Mouse (Mus musculus) CH12.LX (cell line): Measurements from ENCODE around the gene Epx. TPM values are rescaled to one million over a fixed set of nuclear protein-coding genes. Genes with fewer than 3 reads are reported as not detected.
"Not testable (repeated sequence)": the region's sequence is repeated elsewhere in the genome, so short reads cannot be mapped to it uniquely, and the experiment has no call there.

Experiments
- DNase-seq: peaks from one replicate; pipeline ENCODE4 v3.0.0-alpha.2; 2013; ENCODE audit errors: extremely low read depth
- H3K27ac ChIP-seq: 2 replicates; pipeline ENCODE4 v1.5.1; 2012; ENCODE audit warnings: low read depth, mild to moderate bottlenecking, control low read depth, moderate library complexity; ENCODE audit not compliant: insufficient read depth
- H3K27me3 ChIP-seq: replicated peaks from 2 replicates; pipeline ENCODE3; 2012; ENCODE audit warnings: inconsistent platforms
- H3K36me3 ChIP-seq, 2 experiments: replicated peaks in 1 of 2; 2 replicates each; pipeline versions ENCODE3 to v1.6.1; 2012; ENCODE audit warnings: inconsistent platforms in 1 of 2, low read length in 1 of 2, mild to moderate bottlenecking in 1 of 2, mixed read lengths in 1 of 2, moderate library complexity in 1 of 2; ENCODE audit not compliant: control insufficient read depth in 1 of 2, insufficient read depth in 1 of 2
- H3K4me1 ChIP-seq, 2 experiments: 2 replicates each; pipeline ENCODE4 v1.6.1; 2012; ENCODE audit warnings: inconsistent platforms in 1 of 2, moderate library complexity in 1 of 2; ENCODE audit not compliant: insufficient read depth in 2 of 2, control insufficient read depth in 1 of 2
- H3K4me2 ChIP-seq: 2 replicates; pipeline ENCODE4 v1.6.1; 2012; ENCODE audit warnings: low read depth, mild to moderate bottlenecking, control low read depth; ENCODE audit not compliant: poor library complexity, insufficient read depth, severe bottlenecking
- H3K4me3 ChIP-seq, 3 experiments: fragments of 150-350 bp in 1 of 3; sonication (generic) in 1 of 3; replicated peaks in 1 of 3; 2 replicates each; pipeline versions ENCODE3 to v1.5.1; 2011 to 2012; ENCODE audit warnings: low read depth in 2 of 3, low read length in 2 of 3, mild to moderate bottlenecking in 2 of 3, moderate library complexity in 2 of 3, control low read depth in 1 of 3, improper control_type of control experiment in 1 of 3, inconsistent platforms in 1 of 3, mixed read lengths in 1 of 3; ENCODE audit not compliant: poor library complexity in 1 of 3
- H3K79me2 ChIP-seq: replicated peaks from 2 replicates; pipeline ENCODE4 v1.6.1; 2012; ENCODE audit warnings: mild to moderate bottlenecking, moderate library complexity; ENCODE audit not compliant: control insufficient read depth, poor library complexity, insufficient read depth, severe bottlenecking; ENCODE audit errors: extremely low read depth
- H3K9ac ChIP-seq: 2 replicates; pipeline ENCODE4 v1.6.1; 2012; ENCODE audit warnings: low read depth, mild to moderate bottlenecking, control low read depth, moderate library complexity; ENCODE audit not compliant: insufficient read depth
- H3K9me3 ChIP-seq: replicated peaks from 2 replicates; pipeline ENCODE3; 2012; ENCODE audit warnings: low read length, inconsistent platforms, mixed read lengths
- CHD2 ChIP-seq: IDR thresholded peaks from 2 replicates; pipeline ENCODE4 v1.6.1; 2011; ENCODE audit warnings: low read length, improper control_type of control experiment
- CTCF ChIP-seq, 2 experiments: IDR thresholded peaks in 1 of 2; conservative IDR thresholded peaks in 1 of 2; 2 replicates each; pipeline ENCODE4 v1.5.1; 2011 to 2012; ENCODE audit warnings: low read depth in 2 of 2, low read length in 2 of 2, improper control_type of control experiment in 1 of 2, inconsistent platforms in 1 of 2, mild to moderate bottlenecking in 1 of 2, moderate library complexity in 1 of 2
- E2F4 ChIP-seq: IDR thresholded peaks from 2 replicates; pipeline ENCODE4 v1.6.1; 2011; ENCODE audit warnings: low read depth, low read length, improper control_type of control experiment; ENCODE audit not compliant: insufficient replicate concordance
- GABPA ChIP-seq: IDR thresholded peaks from 2 replicates; pipeline ENCODE4 v1.6.1; 2012; ENCODE audit warnings: low read depth, low read length, improper control_type of control experiment, inconsistent platforms; ENCODE audit not compliant: insufficient replicate concordance
- MAX ChIP-seq: IDR thresholded peaks from 2 replicates; pipeline ENCODE4 v1.6.1; 2011; ENCODE audit warnings: low read length, improper control_type of control experiment
- MAZ ChIP-seq: IDR thresholded peaks from 2 replicates; pipeline ENCODE4 v1.6.1; 2012; ENCODE audit warnings: low read depth, mild to moderate bottlenecking, inconsistent platforms, low read length, improper control_type of control experiment, moderate library complexity
- NELFE ChIP-seq: IDR thresholded peaks from 2 replicates; pipeline ENCODE4 v1.6.1; 2011; ENCODE audit warnings: low read depth, low read length, improper control_type of control experiment
- RAD21 ChIP-seq: IDR thresholded peaks from 2 replicates; pipeline ENCODE4 v1.6.1; 2011; ENCODE audit warnings: low read depth, mild to moderate bottlenecking, low read length, improper control_type of control experiment, moderate library complexity
- SMC3 ChIP-seq: IDR thresholded peaks from 2 replicates; pipeline ENCODE4 v1.6.1; 2011; ENCODE audit warnings: low read depth, low read length, improper control_type of control experiment
- TCF12 ChIP-seq: IDR thresholded peaks from 2 replicates; pipeline ENCODE4 v1.6.1; 2014; ENCODE audit warnings: low read depth, mild to moderate bottlenecking, inconsistent platforms, low read length, improper control_type of control experiment
- UBTF ChIP-seq: IDR thresholded peaks from 2 replicates; pipeline ENCODE4 v1.6.1; 2012; ENCODE audit warnings: low read depth, mild to moderate bottlenecking, inconsistent platforms, low read length, improper control_type of control experiment, moderate library complexity
- ZC3H11A ChIP-seq: IDR thresholded peaks from 2 replicates; pipeline ENCODE4 v1.6.1; 2012; ENCODE audit warnings: low read depth, mild to moderate bottlenecking, inconsistent platforms, low read length, improper control_type of control experiment
- dilution Hi-C: fragments of 300-500 bp; cut with MboI; formaldehyde crosslinking; loops from 2 replicates; pipeline ENCODE4 v1.14.3; 2020; ENCODE audit warnings: low sequenced_read_pairs; ENCODE audit not compliant: extremely low pct_unique_long_range_greater_than_20kb, extremely low pct_ligation_motif_present
- in situ Hi-C: fragments of 300-500 bp; cut with MboI; formaldehyde crosslinking; loops from 3 replicates; pipeline ENCODE4 v1.14.3; 2019; ENCODE audit warnings: low sequenced_read_pairs, low pct_ligation_motif_present, low pct_unique_long_range_greater_than_20kb, mixed read lengths
- polyA plus RNA-seq: library from polyadenylated mRNA; unstranded; fragments of >175 nt; gene quantifications from 2 replicates; pipeline ENCODE4 v1.2.1, GENCODE M21; 2012; ENCODE audit warnings: low read depth; ENCODE audit not compliant: insufficient read length
- total RNA-seq, 2 experiments: library from RNA; depleted of rRNA; stranded (reverse); fragments of 300-350 nt in 1 of 2; fragments of >200 nt in 1 of 2; gene quantifications; 2 replicates each; pipeline ENCODE4 v1.2.3; 2012 to 2014

Gene Epx
- total and polyA plus RNA-seq, 3 experiments = not detected

GRCm38 (mm10) chr11:87871766-87872165 lies 3.6 kb downstream of the Epx start:
- no peaks in the 10 kb centered on the region for H3K36me3 ChIP-seq
- H3K27ac ChIP-seq = no peak overlapping the region
- no peak overlapping the region for H3K4me2 ChIP-seq
- DNase-seq = no peak
- peaks cover 5 to 16% of the 10 kb centered on the region in 2 experiments for H3K4me1 ChIP-seq
- no peak for TF ChIP-seq TCF12
- no peak for TF ChIP-seq GABPA
- TF ChIP-seq E2F4 = no peak
- no peak for TF ChIP-seq UBTF
- TF ChIP-seq ZC3H11A = no peak
- TF ChIP-seq MAX = no peak
- no peak for TF ChIP-seq MAZ
- TF ChIP-seq CHD2 = no peak
- H3K9ac ChIP-seq = no peak overlapping the region
- in situ Hi-C loops (no loop called here), dilution Hi-C loops (no loop called here)
- H3K27me3 ChIP-seq = peaks cover 9% of the 10 kb centered on the region
- no peaks in the 10 kb centered on the region for H3K79me2 ChIP-seq
- no peaks in the 10 kb centered on the region for H3K9me3 ChIP-seq
- H3K4me3 ChIP-seq = no peak overlapping the region

GRCm38 (mm10) chr11:87870096-87870495 lies 5.2 kb downstream of the Epx start:
- H3K27ac ChIP-seq = no peak overlapping the region
- no peak overlapping the region for H3K4me3 ChIP-seq
- peaks cover 0 to 6% of the 10 kb centered on the region in 2 experiments for H3K36me3 ChIP-seq
- in situ Hi-C loops (no loop called here), dilution Hi-C loops (no loop called here)
- H3K4me1 ChIP-seq = peaks cover 5 to 16% of the 10 kb centered on the region in 2 experiments
- no peak overlapping the region for H3K4me2 ChIP-seq
- H3K79me2 ChIP-seq = no peaks in the 10 kb centered on the region
- no peaks in the 10 kb centered on the region for H3K9me3 ChIP-seq
- H3K27me3 ChIP-seq = peaks cover 5% of the 10 kb centered on the region
- TF ChIP-seq CHD2 (no peak), TCF12 (no peak), NELFE (no peak)
- no peak for DNase-seq
- H3K9ac ChIP-seq = no peak overlapping the region

- H3K79me2 ChIP-seq, DNase-seq, H3K27ac ChIP-seq, H3K9me3 ChIP-seq, H3K4me3 ChIP-seq, in situ Hi-C loops: not testable (repeated sequence)
- Histone ChIP-seq H3K4me1 (peaks cover 5 to 24% of the 10 kb centered on the region in 2 experiments), H3K36me3 (peaks cover 16 to 38% of the 10 kb centered on the region in 2 experiments)
- TF ChIP-seq CTCF (conservative IDR thresholded peaks at IDR 0.05 in 1 of 2, IDR thresholded peaks at IDR 0.05 in 1 of 2; ENCODE audit: low read depth in 2 of 2, low read length in 2 of 2) (peak in 1 of 2 experiments; percentile 57; a peak in 2 of 4 replicates), RAD21 (peak; percentile 27), SMC3 (peak; percentile 23; the same call in 1 of the 2 replicates)
- TF ChIP-seq, all 38 proteins: peak for 3; not testable (repeated sequence) for 35
- H3K27me3 ChIP-seq, H3K4me2 ChIP-seq, dilution Hi-C loops, H3K9ac ChIP-seq: not testable (repeated sequence)
These were observed 8.4 kb downstream of the Epx start for GRCm38 (mm10) chr11:87866891-87867290.
